Mouse (Mus musculus): ENCODE data around the gene Tln2.
A peak's percentile ranks its signal among the peaks of the same experiment; 100 is the strongest.

Gene Tln2

DNA sequence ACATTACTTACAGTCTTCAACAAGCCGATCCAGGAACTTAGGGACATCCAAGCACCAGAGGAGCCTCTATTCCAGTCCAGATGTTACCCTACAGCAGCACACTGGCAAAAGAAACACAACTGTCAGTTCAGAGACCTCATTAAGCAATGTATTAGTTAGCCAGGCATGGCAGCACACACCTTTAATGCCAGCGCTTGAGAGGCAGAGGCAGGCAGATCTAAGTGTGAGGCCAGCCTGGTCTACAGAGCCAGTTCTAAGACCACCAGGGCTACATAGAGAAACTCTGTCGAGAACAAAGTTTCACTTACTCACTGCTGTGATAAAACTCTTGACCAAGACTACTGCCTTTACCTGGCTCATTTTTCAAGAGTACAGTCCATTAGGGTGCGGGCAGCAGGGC, at the start of gene Tln2:
TSS of gene Tln2 (minus strand) at position 101 of the 400 bp plus-strand sequence.
- DNase-seq: no peak

DNA sequence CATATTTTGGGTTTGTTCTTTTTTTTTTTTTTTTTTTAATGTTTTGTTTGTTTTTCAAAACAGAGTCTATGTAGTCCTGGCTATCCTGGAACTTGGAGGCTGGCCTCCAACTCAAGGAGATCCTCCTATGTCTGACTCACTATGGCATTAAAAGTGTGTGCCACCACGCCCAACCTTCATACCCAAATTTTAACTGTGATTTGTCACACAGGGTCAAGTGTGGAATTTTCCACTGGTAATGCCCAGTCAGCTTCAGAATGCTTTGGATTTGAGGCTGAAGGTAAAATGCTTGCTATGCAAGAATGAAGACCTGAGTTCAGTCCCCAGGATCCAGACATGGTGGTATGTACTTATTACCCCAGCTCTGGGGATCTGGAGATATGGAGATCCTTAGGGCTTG, 49.7 kb upstream of the Tln2 start:
- no peak for DNase-seq

DNA sequence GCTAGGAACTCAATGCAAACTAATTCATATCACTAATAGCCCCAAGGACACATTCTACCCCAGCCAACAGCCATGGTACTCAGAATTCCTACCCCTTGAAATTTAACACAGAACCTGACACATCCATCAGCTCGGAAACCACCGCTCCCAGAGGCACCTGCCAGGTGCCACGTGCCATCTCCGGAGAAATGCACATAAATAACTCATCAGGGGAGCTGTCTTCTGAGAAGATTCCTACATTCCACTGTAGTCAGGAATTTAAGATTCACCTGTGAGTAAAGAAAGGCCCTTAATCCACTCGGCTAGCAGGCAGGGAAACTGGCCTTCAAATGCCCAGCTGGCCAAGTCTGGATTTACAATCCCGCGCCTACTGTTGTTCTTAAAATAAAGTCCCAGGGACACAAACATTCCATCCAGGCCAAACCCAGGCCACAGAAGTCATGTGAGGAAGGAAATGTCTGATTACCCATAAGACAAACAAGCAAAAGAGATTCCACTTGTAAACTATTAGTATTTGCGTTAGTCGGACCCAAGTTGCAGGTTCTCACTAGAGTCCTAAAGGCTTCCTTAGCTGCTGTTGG, 48.4 kb upstream of the Tln2 start:
- no peak for DNase-seq

DNA sequence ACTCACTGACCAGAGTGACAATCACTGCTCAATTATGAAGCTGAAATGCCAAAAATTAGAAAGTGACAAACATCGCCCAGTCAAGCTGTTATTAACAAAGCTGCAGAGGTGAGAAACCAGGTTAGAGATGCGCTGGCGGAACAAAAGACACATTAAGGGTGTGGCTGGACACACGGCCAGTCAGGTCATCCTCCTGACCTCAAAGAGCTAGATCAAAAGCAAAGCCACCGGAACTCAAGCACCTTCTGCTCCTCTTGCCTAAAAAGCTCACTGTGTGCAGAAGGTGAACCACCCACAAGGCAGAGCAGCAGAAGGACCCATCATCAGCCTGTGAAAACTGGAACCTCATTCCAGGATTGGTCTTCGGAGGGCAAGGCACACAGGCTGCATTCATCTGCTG, 47.8 kb upstream of the Tln2 start:
- no peak for DNase-seq

DNA sequence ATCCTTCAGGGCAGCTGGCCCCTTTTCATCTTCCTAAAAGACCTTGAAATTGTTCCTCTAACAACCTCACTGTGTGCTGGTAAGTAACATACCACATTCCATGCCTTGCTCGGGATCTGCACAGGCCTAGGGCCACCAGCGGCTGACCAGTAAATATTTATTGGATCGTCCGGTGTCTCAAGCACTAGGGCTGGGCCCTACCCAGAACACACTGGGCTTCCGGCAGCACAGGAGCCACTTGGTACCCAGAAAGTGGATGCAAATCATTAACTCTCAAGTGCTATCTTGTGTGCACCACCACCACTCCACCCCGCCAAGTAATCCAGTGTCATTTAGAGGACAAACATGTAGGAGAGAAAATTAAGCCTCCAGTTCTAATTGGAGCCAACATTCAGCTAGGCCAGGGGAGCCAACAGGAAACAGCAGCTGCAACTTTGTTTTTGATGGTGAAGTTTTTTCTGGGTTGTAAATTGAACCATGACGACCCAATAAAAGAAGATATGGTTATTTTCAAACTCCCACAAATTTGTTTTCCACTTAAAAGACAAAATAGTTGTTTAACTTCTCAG, 46.4 kb upstream of the Tln2 start:
- DNase-seq: peak; percentile 19

DNA sequence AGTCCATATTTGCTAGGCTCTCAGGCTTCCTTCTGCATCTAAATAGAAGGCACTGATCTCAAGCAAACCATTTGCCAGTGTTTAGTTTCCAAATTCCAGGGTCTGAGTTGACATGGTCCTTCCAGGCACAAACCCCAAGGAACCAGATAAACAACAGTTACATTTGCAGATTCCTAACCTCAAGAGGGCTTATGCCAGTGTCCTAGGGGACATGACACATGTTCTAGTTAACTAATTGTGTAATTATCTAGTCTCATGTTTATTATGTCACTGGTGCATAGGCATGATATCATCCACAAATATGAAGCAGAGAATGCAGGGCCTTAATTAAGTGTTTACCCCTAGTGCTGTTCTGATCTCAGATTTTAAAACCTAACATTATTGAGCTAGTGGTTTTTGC, 45.4 kb upstream of the Tln2 start:
- DNase-seq: no peak

DNA sequence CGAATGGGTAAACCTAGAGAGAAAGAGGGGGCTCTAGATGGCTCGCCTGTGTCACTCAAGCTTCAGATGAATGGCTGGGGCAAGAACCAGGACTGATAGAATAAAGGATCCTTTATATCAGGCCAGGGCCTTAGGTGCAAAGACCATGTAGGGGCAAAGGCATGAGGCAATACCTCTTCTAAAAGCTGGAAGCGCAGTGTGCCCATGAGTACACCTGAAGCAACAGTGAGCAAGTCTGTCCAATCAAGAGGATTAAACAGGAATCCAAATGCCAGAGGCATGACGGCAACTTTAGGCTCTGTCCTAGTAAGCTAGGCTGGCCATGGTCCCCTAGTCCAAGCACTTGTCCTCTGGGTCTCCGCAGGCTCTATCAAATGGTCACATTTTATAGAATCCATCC, 42.8 kb upstream of the Tln2 start:
- DNase-seq: no peak

DNA sequence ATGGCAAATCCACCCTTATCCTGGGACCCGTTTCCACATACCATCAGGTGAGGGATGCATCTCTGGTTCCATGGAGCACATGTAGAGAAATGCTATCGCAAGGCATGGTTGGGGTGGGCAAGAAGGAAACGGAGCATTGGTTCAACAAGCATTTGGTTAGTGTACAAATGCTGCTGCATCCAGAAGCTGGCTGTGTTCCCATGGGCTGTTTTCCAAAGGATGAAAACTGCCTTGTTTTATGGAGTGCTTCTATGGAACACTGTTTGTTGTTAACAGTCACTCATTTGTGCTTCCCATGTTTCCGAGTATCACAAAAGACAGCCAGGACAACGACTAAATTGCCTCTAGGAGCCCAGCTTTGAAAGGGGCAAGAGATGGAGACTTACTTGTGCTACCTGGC, 35.7 kb upstream of the Tln2 start:
- no peak for DNase-seq

DNA sequence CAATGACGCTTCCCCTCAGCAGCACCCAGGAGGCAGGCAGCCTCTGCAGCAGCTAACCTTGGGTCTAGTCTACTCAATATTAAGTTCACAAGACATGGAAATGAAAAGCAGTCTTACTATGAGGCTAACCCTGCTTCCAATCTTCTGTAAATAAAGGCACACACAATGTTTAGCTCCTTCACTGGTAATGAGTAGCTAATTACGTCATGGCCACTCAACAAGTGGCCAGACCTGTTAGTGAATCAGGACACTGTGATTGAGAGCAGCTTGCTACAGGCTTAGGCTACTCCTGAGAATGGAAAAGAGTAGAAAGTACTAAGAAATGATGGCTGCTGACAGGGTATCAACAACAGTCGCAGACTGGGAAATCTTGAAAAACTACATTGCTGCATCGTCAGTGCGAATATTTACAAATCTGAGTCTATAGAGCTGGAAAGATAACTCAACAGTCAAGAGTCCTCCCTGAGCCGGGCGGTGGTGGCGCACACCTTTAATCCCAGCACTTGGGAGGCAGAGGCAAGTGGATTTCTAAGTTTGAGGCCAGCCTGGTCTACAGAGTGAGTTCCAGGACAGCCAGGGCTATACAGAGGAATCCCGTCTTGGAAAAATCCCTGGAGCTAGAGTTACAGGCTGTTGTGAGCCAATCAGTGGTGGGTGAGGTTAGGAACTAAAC, 34.1 kb upstream of the Tln2 start:
- DNase-seq: no peak

DNA sequence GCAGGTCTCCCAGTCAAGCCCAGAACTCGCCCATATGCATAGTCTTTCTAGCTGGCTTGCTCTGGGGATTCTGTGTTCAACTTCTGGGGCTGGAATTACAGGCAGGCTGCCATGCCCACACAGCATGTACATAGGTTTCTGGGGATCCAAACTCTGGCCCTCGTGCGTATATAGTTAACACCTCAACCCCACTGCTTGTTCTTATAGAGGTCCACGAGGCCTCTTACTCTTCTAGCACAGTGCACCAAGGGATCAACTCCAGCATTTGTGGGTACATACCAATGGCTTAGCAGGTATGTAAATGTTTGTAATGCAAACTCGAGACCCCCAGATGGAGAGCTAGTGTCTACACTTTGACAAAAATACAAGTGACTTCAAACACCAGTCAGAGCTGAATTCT, 33.2 kb upstream of the Tln2 start:
- no peak for DNase-seq

DNA sequence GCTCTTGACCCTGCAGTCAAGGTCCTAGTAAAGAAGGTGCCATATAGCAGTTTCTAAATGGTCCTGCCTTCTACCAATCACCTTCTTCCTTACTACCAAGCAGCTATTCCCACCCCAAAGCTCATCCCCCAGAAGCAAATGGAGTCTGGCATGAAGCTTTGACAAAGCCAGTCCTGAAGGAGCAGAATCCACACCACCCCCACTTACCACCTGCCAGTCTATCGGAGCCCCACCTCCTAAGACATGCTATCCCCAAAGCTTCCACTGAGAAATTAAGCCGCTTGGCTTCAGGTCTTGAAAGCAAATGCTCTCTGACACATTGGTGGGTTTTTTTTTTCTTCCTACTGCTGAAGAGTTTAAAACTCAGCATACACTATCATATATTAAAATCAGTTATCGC, 27.6 kb upstream of the Tln2 start:
- no peak for DNase-seq

DNA sequence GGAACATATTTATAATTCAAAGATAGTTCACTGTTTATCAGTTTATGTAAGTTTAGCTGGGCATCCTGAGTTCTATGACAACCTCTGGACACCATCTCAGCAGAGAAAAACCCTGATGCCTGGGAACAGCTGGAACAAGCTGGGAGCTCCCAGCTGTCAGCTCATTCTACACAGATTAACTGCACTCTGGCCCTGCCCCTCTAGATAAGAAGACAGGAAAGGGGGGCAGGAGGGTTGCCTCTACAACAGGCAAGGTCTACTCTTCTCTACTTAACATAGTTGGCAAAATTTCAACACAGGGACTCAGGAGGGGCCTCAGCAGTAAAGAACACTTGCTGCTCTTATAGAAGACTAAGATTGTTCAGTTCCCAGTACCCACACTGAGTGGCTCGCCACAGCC, 27.0 kb upstream of the Tln2 start:
- no peak for DNase-seq

DNA sequence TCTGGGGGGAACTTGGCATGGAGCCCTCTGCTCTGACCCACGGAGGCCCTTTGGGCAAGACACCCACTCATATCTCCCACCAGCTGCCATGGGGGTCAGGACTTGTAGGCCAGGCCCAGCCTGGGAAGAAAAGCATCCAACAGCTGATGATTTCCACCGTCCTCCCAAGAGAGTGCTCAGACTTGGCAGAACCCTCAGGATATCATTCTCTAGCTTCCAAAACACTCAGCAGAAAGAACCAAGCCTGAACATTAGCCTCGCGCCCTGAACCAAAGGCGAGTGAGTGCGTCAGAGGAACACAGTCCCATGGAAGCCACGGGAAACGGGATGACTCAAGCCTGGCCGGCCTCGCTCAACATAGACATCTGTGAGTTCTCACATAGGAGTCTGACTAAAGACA, 25.4 kb upstream of the Tln2 start:
- peak; percentile 37 for DNase-seq

DNA sequence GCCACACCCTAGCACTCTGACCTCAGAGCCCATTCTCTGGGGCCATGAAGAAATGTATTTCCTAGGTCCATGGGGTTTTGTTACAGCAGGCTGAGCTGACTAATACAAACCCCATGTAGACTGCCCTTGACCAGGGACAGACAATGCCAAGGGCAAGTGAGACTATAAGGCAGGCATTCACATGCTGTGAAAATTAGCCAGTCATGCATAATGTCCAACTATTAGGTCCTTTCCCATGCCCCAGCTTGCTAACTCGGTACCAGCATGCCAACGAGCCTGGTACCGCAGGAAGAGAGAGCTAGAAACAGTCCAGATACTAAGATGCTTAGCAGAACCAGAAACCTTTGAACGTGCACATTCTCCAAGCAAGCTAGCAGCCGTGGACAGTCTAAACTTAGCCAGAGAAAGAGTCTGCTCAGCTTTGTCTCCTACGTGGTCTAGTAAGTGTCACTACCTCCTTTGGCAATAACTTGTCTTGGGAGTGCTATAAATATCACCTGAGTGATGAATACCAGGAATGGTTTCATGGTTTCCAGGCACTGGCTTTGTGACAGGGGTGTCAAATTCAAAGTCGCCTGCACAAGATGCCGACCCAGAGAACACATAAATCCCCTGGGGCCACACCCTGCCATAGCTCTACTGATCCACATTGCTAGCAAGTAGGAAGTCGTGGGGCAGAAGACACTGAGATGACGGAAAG, 22.2 kb upstream of the Tln2 start:
- no peak for DNase-seq

DNA sequence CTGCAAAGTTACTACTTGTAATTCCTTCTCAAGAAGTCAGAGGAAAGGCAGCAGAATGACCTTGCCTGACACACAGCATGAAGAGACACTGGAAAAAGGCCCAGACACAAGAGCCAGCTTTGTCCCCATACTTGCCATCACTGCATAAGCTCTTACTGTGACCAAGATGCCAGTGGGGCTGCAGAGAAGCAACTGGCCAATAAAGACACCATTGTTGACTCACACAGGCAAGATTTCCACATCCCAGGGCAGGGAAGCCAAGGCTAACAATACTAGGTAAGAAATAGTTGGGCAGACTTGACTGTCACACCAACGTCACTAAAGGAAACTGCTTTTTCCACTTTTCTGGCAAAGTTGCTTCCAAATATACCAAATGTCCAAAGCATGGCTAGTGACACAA, 20.0 kb upstream of the Tln2 start:
- no peak for DNase-seq

DNA sequence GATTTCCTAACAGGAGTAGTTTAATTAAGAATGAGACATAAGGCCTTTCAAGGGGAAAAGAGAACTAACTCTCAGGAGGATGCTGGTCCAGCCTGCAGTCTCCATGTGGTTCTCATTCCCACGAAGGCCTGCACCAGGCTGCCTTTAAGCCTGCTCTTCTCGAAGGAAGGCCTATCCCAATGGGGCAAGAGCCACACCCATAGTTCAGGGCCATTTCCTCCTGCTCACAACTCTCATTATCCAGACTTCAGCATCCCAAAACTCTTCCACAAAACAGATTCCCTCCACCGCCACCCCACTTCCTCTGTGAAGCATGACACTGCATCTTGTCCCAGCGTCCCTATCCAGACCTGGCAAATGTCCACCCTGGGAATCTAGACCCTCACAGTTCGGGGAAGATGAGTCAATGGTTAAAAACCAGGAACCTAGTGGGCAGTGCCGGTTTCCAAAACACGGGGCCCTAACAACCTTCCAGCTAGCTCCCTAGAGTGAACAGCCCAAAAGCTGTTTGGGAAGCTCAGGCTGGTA, 15.3 kb upstream of the Tln2 start:
- DNase-seq: no peak

DNA sequence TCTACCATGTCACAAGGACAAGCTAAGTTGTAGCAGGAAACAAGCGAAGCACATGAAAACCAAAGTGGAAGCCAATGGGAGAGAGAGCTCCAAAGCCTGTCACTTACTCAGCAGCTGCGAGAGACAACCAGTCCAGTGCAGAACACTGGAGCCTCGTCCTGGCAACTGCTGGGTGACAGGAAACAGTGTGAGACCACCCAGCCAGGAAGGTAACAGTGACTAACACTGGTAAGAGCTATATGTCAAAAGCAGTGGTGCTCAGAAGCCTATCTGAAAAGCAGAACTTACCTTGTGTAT, 14.1 kb upstream of the Tln2 start:
- no peak for DNase-seq

DNA sequence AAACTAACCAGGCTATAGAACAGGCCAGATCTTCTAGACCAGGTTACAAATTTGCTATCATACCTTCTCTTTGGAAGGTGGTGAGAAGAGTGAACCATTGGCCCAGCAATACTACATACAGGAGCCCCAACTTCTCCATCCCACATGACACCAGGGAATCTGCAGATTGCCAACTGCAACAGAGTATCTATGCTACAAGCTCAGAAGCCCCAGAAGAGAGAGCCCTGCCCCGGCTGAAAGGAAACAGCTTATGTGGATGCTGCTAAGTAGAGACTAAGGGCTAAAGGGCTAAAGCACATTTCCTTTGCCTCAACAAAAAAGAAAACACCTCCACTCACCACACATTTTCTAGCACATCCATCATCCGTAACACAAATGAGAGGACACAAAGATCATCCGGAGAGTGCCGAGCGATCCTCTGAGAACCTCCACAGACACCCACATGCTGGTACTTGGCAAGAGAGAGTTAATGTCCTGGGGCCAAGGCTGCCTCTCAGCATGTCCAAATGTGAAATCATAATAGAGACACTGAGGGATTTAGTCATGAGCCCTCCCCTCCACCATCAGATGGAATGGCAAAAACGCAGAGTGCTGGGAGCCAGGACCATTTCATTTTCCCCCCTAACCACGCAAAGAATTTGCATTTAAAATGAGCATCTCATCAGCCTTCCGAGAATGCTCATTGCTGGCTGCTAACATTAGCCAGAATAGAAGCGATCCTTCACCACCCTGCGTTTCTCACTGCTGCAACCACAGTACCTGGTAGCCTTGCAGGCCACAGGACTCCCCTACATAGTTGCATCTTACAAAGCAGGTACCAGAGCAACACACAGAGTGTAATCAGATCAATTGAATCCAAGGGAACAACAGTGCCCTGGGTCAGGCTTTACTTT, 13.5 kb upstream of the Tln2 start:
- DNase-seq: no peak

DNA sequence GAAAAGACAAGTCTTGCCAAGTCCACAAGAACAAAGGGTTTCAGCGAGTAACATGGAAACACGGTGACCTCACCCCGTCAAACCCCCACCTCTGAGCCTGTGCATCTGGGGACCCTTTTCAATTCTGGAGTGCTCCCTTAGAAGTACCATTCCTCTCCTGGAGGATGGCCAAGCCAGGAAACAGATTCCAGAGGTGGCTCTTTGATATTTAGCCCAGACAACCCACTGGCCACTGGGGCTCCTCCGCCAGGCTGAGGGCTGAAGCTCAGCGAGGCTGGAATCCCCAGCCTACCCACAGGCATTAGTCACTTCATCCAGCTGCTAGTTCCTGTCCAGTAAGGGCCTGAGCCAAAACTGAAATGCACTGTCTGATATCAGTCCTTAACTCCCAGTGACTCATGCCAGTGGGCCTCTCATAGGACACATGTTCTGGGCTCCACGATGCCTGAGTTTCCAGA, 6.3 kb upstream of the Tln2 start:
- peak; percentile 18 for DNase-seq

DNA sequence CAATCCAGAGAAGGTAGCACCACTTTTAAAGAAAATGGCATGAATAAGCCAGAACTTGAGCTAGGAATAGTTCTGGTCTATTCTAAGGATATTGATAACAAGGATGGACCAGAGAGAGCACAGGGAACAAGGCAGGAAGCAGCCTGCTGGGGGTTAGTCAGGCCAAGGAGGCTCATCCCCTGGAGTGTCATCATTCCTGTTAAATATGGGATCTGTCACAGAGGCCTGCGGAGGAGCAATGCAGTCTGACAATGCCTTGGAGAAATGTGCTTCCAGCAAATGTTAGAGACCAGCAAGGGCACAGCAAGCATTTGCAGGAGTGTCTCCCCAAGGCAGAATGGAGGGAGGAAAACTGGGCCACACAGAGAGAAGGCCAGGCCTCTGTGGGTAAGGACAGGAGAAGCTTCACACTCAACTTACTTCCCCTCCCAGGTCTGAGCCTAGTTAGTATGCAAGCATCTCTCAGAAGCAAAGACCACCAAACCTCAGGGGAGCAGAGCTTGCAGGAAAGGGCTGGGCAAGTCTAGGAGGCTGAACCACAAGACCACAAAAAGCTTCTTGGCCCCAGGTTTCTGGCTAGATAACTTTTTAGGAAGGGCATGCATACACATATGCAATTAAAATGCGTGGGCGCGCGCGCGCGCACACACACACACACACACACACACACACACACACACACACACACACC, 9.5 kb downstream of the Tln2 start:
- DNase-seq: no peak

DNA sequence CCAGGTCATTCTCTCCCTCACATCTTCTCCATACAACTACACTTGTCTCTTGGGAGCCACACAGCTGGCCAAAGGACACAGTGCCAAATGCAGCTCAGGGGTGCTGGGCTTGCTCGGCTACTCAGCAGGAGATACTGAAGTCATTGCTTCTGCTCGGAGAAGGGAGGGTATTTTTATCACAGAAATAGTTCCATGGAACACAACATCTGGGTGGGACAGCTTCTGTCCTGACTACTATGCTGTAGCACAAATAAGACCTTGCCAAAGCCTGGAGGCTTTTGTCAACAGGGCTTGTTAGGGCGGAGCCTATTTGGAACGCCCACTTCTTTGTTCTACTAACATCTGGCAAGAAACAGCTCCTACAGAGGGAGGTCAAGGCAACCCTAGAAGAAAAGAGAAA, 10.2 kb downstream of the Tln2 start:
- DNase-seq: peak; percentile 38

DNA sequence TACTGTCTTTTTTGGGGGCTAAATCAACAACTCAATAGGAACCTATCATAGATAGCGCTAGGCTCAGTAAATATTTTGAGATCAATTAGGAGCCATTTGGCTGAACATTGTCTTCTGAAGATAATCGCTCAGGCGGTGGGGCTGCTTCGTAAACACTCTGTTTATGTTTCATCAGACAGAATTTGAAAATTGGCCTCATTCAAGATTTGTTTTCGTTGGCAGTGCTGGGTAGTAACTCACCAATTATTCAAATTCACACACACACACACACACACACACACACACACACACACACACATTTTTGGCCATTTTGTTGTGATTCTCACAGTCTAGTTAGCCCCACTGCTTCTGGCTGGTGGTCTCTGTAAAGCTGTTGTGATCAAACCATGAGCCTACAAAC, 12.9 kb downstream of the Tln2 start:
- DNase-seq: no peak

Measured in lung, postnatal 14 days (tissue).